Mouse (Mus musculus) bone marrow, adult 2 months (tissue): ENCODE results near the gene Creb3l4. TPM values are rescaled to one million over a fixed set of nuclear protein-coding genes. Genes with fewer than 3 reads are reported as not detected.
"Not testable (repeated sequence)": the region's sequence is repeated elsewhere in the genome, so short reads cannot be mapped to it uniquely, and the experiment has no call there.

Source experiments
- H3K27ac ChIP-seq: fragments of 200-500 bp; 2 replicates; pipeline ENCODE4 v1.5.1; 2012; ENCODE audit warnings: low read depth, mild to moderate bottlenecking, control low read depth, inconsistent platforms, low read length; ENCODE audit not compliant: control insufficient read depth, poor library complexity, insufficient read depth
- H3K4me1 ChIP-seq: fragments of 200-500 bp; 2 replicates; pipeline ENCODE4 v1.6.1; 2011; ENCODE audit warnings: low read length; ENCODE audit not compliant: control insufficient read depth, insufficient read depth
- H3K4me3 ChIP-seq: fragments of 200-500 bp; replicated peaks from 2 replicates; pipeline ENCODE3; 2011; ENCODE audit warnings: mild to moderate bottlenecking, low read depth, low read length, control low read depth; ENCODE audit not compliant: control insufficient read depth
- CTCF ChIP-seq: fragments of 200-500 bp; IDR thresholded peaks from 2 replicates; pipeline ENCODE4 v1.5.1; 2011; ENCODE audit warnings: low read length, control low read depth; ENCODE audit not compliant: control insufficient read depth, insufficient read depth
- POLR2A ChIP-seq: fragments of 200-500 bp; IDR thresholded peaks from 2 replicates; pipeline ENCODE4 v1.6.1; 2011; ENCODE audit warnings: low read depth, mild to moderate bottlenecking, control low read depth, low read length, borderline replicate concordance; ENCODE audit not compliant: control insufficient read depth
- WGBS: fragments of 180-500 bp; shearing (Covaris S2); methylation state at CpG from one replicate; pipeline ENCODE4 v1.1.7; 2018; 5-methylcytosine and 5-hydroxymethylcytosine counted together
- polyA plus RNA-seq: library from polyadenylated mRNA; stranded (reverse); fragments of >200 nt; gene quantifications from 2 replicates; pipeline ENCODE4 v1.2.4, GENCODE M21; 2011; ENCODE audit warnings: low replicate concordance; ENCODE audit not compliant: missing spikeins, insufficient read depth, insufficient read length

The Creb3l4 gene
- polyA plus RNA-seq, 1 experiment: not detected

DNA sequence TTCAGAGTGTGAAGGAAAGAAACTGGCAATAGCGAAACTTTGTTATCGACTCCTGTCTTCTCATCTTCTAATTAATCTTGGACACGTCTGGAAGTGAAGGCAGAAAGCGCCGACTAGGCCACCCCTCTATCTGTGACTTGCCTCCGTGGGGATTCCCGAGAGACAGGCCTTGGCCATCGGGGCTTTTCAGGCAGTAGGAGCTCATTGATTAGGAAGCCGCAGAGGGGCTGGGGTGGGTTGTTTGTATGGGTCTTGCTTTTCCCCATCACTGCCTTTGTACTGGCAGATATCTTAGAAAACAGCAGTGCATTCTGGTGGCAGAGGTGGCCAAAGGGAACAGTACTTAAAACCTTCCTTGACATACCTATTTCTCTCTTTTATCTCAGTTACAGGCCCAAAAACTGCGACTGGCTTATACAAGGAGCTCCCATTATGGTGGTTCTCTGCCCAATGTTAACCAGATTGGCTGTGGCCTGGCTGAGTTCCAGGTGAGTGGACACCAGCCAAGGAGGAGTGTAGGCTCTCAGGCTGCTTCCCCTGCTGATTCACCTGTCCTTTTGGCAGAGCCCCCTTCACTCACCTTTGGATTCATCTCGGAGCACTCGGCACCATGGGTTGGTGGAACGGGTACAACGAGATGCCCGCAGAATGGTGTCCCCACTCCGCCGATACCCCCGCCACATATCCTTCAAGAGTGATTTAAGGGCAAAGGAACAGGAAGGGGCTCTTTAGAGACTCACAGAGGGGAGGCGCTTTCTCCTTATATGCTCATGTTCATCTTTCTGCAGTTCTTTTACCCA is 13.6 kb upstream of the Creb3l4 start:
- TF ChIP-seq POLR2A (no peak), CTCF (no peak)
- Histone ChIP-seq H3K4me3 (no peak overlapping the region), H3K4me1 (peaks cover 3% of the 10 kb centered on the region; the same call in 1 of the 2 replicates), H3K27ac (no peak overlapping the region)
- 90% methylated on average over 19 of the region's 19 CpGs for WGBS

DNA sequence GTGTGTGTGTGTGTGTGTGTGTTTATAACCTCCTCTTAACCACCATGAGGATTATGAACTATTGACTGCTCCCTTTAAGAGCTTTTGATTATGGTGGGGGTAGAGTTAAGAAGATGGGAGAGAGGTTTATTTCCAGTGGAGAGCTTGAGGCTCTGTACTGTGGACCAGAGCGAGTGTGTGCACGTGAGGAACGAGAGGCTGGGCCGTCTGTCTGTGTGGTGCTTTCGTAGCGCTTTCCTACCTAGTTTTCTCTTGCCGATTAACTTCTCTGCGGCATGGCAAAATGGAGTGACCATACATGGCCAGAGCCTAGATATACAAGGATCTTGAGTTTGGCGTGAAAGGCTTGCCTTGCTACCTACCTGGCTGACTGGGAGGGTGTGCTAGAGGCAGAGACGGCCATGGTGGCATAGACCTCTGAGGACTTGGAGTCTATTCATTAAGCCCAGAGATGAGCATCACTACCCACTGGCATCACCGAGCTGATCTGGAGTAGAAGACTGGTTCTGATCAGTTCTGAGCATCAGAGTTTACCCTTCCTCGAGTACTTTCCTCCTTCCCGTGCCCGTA is 12.6 kb upstream of the Creb3l4 start:
- Histone ChIP-seq H3K4me1 (peaks cover 3% of the 10 kb centered on the region; the same call in 1 of the 2 replicates), H3K4me3 (no peak overlapping the region), H3K27ac (no peak overlapping the region)
- WGBS: 89% methylated on average over 14 of the region's 14 CpGs
- TF ChIP-seq POLR2A: no peak
- no peak for TF ChIP-seq CTCF

DNA sequence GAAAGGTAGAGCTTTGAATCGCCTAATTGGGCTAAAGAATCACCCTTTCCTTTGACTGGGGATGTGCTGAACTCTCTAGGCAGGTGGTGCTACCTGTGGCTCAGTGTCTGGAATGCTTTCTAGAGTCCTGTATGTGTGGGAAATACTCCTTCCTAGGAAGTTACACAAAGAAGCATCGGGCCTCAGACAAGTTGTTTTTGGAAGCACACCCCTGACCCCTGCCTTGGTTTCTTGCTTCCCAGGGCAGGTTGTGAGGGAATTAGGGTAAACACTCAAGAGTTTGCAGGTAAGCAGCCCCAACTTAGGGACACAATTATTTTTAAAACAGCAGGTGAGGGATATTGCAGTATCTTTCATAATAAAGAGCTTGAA is 11.9 kb upstream of the Creb3l4 start:
- H3K4me1 ChIP-seq: peaks cover 3% of the 10 kb centered on the region; the same call in 1 of the 2 replicates
- peak overlapping the region; percentile 84 for H3K4me3 ChIP-seq
- peak overlapping the region; percentile 79; the same call in 1 of the 2 replicates for H3K27ac ChIP-seq
- TF ChIP-seq POLR2A (no peak), CTCF (no peak)
- 1% methylated on average over 2 of the region's 2 CpGs for WGBS

DNA sequence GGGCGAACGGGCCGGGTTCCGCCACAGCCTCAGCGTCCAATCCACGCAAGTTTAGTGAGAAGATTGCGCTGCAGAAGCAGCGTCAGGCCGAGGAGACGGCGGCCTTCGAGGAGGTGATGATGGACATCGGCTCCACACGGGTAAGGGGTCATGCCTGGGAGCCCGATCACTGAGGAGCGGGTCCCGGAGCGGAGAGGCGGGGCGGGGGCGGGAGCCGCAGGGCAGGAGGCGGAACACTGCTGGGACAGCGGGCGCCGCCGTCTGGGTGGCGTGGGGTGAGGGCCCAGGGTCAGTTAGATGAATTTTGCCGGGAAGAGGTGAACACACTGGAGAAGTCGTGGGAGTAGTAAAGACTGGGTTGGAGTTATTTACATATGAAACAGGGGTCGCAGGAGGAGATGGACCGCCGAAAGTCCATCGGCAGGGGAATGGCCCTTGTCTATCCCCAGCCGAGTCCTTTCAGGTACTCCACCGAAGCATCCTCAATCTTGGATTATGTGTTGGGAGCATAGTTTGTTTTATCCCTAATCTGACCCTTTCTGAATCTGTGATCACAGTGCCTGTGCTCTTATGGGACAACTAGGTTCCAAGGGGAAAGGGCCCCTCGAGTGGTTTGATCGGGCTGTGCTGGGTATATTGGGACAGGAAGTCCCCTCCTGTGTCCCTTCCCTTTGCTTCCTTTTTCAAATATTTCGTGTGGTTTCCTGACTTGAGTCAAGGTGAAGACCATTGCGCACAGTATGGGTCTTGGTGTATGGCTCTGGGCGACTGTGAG is 11.3 kb upstream of the Creb3l4 start:
- no peak for TF ChIP-seq POLR2A
- no peak for TF ChIP-seq CTCF
- Histone ChIP-seq H3K27ac (peak overlapping the region; percentile 79), H3K4me1 (peaks cover 3% of the 10 kb centered on the region; the same call in 1 of the 2 replicates), H3K4me3 (peak overlapping the region; percentile 84)
- under 1% methylated on average over 41 of the region's 41 CpGs for WGBS

DNA sequence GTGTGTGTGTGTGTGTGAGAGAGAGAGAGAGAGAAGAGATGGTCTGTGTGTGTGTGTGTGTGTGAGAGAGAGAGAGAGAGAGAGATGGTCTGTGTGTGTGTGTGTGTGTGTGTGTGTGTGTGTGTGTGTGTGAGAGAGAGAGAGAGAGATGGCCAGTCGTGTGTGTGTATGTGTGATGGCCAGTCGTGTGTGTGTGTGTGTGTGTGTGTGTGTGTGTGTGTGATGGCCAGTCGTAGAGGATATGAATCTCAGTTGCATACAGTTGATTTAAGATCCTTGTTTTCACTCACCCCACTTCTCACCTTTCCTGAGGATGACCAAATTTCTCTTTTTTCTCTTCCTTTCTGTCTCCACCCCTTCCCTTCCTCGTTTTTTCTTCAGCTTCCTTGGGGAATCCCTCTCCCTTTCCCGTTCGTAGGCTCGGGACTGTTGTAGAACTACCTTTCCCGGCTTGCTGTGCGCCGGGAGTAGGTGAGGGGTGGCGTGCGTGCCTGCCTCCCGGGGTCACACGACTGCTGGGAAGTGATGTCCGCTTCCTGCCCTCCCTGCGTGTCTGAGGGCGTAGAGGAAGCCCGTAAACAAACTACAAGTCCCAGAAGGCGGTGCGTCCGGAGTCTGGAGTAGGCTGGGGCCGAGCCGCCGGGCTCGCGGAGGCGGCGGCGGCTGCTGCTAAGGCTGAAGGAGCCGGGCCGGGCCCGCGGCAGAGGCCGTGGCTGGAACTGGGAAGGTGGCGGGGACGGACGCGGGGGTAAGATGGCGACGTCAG is 10.5 kb upstream of the Creb3l4 start, which contains the start of gene Crtc2:
Gene Crtc2, plus strand, starts transcription at position 511 of the 766 bp plus-strand sequence.
- Histone ChIP-seq H3K4me1 (peaks cover 3% of the 10 kb centered on the region; the same call in 1 of the 2 replicates), H3K27ac (peak within 1 kb of the TSS; percentile 79), H3K4me3 (peak within 1 kb of the TSS; percentile 84)
- WGBS: 2% methylated on average over 40 of the region's 40 CpGs
- TF ChIP-seq CTCF (no peak), POLR2A (peak; percentile 78; the same call in 1 of the 2 replicates)

DNA sequence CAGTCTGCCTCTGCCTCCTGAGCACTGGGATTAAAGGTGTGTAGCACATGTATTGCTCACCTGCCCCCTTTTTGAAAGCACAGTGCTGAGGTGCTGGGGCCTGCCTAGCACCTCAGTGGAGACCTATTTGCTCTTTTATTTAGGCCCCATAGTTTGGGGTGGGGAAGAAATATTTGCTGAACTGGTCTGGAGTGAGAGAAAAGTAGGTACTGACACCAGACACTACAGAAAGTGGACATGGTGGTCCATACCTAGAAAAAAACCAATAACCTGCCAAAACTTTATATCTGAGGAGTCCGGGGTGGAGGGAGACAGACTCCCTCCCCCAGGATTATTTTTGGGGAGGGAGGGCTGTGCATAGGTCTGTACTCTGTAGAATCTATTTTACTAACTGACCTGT is 9.9 kb upstream of the Creb3l4 start:
- not testable (repeated sequence) for H3K4me3 ChIP-seq, H3K4me1 ChIP-seq, H3K27ac ChIP-seq
- 50% methylated on average over 1 of the region's 1 CpGs for WGBS

DNA sequence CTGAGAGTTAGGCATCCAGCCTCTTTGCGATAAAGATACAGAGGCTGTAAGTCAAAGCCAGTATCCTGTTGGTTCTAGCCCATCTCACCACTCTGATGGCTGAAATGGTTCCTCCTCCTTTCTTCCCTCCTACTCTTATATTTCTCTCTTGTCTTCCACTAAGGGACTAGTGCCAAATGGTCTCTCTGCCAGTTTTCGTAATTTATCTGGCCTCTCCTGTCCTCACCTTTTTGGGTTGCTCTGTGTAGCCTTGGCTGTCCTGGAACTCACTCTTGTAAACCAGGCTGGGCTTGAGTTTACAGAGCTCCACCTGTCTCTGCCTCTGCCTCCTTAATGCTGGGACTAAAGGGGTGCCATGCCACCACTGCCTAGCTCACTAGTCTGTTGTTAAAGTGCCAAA is 9.3 kb upstream of the Creb3l4 start:
- 81% methylated on average over 2 of the region's 2 CpGs for WGBS
- not testable (repeated sequence) for H3K4me3 ChIP-seq, H3K4me1 ChIP-seq, H3K27ac ChIP-seq

DNA sequence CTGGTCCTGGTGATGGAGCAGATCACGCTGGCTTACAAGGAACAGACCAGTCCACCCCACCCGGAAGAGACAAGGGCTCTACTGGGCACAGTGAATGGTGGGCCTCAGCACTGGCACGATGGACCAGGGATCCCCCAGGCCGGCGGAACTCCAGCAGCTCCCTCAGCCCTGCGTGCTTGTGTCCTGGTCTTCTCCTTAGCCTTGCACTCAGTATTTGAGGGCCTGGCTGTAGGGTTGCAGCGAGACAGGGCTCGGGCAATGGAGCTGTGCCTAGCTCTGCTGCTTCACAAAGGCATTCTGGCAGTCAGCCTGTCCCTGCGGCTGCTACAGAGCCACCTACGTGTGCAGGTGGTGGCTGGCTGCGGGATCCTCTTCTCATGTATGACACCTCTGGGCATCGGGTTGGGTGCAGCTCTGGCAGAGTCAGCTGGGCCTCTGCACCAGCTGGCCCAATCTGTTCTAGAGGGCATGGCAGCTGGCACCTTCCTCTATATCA is 8.5 kb upstream of the Creb3l4 start:
- H3K4me3 ChIP-seq, H3K4me1 ChIP-seq, H3K27ac ChIP-seq: not testable (repeated sequence)
- 89% methylated on average over 10 of the region's 12 CpGs for WGBS
